Mouse (Mus musculus) intestine, embryonic 15.5 days (tissue): ENCODE data around the gene Pde4d. TPM values are rescaled to one million over a fixed set of nuclear protein-coding genes. Genes with fewer than 3 reads are reported as not detected.

ENCODE experiments used
- ATAC-seq: fragments of 200-750 bp; cut with Nextera tagmentation; 2 replicates; pipeline ENCODE4 v1.8.0; 2017; ENCODE audit warnings: moderate TSS enrichment, moderate library complexity
- H3K27ac ChIP-seq: fragments of 300-500 bp; sonication (generic); 2 replicates; pipeline ENCODE4 v1.5.1; 2015; ENCODE audit warnings: mild to moderate bottlenecking, inconsistent platforms
- H3K27me3 ChIP-seq: fragments of 300-500 bp; sonication (generic); replicated peaks from 2 replicates; pipeline ENCODE4 v1.6.1; 2015; ENCODE audit warnings: inconsistent platforms
- H3K36me3 ChIP-seq: fragments of 300-500 bp; sonication (generic); 2 replicates; pipeline ENCODE4 v1.6.1; 2015; ENCODE audit warnings: inconsistent platforms
- H3K4me1 ChIP-seq: fragments of 300-500 bp; sonication (generic); replicated peaks from 2 replicates; pipeline ENCODE4 v1.6.1; 2015; ENCODE audit warnings: inconsistent platforms
- H3K4me2 ChIP-seq: fragments of 300-500 bp; sonication (generic); replicated peaks from 2 replicates; pipeline ENCODE4 v1.6.1; 2015; ENCODE audit warnings: mild to moderate bottlenecking, inconsistent platforms
- H3K4me3 ChIP-seq: fragments of 300-500 bp; sonication (generic); replicated peaks from 2 replicates; pipeline ENCODE4 v1.5.1; 2015; ENCODE audit warnings: inconsistent platforms
- H3K9ac ChIP-seq: fragments of 300-500 bp; sonication (generic); 2 replicates; pipeline ENCODE4 v1.6.1; 2015; ENCODE audit warnings: inconsistent platforms
- H3K9me3 ChIP-seq: fragments of 300-500 bp; sonication (generic); 2 replicates; pipeline ENCODE4 v1.6.1; 2016; ENCODE audit warnings: inconsistent platforms
- WGBS: fragments of 180-500 bp; shearing (Covaris S2); methylation state at CpG from one replicate; pipeline ENCODE4 v1.1.7; 2015; 5-methylcytosine and 5-hydroxymethylcytosine counted together
- polyA plus RNA-seq: library from polyadenylated mRNA; unstranded; fragments of >200 nt; fragmentation: Nextera tagmentation; extraction: Ambion mirVana; gene quantifications from 2 replicates; pipeline ENCODE4 v1.2.1, GENCODE M21; 2015

Gene Pde4d
- polyA plus RNA-seq, 1 experiment from 2014 or later: 18.5 TPM

DNA sequence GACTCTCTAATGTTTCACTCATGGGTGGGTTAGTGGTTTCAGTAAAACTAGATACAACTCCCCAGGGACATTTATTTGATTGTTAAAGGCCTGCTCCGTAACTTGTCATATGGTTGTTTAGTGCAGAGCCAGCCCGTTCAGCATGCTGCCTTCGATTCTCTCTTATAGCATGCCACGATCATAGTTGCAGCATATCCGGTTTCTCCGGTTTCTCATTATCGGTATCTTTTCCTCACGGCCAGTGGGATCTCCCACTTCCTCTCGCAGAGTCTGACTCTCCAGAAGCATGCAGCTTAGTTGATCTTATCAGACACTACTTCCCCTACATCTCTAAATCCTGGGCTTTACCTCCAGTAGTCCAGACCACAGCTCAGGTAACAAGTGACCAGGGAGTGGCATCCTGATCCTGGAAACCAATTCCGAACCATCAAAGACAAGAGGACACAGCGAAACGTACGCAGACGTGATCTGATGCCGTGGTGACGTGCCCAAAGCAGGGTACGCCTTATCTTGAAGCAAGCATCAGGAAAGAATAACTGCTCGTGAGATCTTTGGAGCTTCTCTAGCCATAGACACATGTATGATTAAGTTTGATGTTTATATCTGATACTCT, 782.2 kb downstream of the Pde4d start:
- no peak; the same call in 1 of the 2 replicates for ATAC-seq
- H3K4me3 ChIP-seq: no peak overlapping the region
- WGBS: 67% methylated on average over 18 of the region's 18 CpGs
- peaks cover 4% of the 10 kb centered on the region; the same call in 1 of the 2 replicates for H3K4me1 ChIP-seq
- H3K9me3 ChIP-seq: no peaks in the 10 kb centered on the region
- no peak overlapping the region for H3K4me2 ChIP-seq
- no peaks in the 10 kb centered on the region for H3K36me3 ChIP-seq
- H3K27me3 ChIP-seq: no peaks in the 10 kb centered on the region
- no peak overlapping the region for H3K9ac ChIP-seq
- no peak overlapping the region for H3K27ac ChIP-seq

DNA sequence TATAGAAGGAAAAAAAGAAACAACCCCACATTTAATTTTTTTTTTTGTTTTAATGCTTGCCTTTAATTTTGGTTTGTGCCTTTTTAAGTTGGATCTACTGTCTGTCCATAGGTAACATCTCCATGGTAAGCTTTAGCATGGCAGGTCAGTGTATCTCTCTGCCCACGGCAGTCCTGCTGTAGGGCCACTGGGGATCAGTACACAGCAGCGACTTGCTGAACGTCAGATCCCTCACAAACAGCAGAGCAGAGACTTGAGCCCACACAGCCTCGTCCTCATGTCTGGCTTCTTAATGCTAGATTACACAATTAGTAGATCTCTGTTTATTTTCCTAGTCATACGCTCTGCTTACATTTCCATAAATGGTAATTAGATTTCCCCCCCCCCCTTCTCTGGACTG, 782.8 kb downstream of the Pde4d start:
- 62% methylated on average over 5 of the region's 5 CpGs for WGBS
- Histone ChIP-seq H3K4me3 (no peak overlapping the region), H3K27me3 (no peaks in the 10 kb centered on the region), H3K9me3 (no peaks in the 10 kb centered on the region), H3K9ac (no peak overlapping the region), H3K4me1 (peaks cover 4% of the 10 kb centered on the region; the same call in 1 of the 2 replicates), H3K27ac (no peak overlapping the region), H3K4me2 (no peak overlapping the region), H3K36me3 (no peaks in the 10 kb centered on the region)
- no peak for ATAC-seq

GRCm38 (mm10) chr13:109233911-109234613, 784.3 kb downstream of the Pde4d start:
- H3K36me3 ChIP-seq: no peaks in the 10 kb centered on the region
- WGBS: 50% methylated on average over 5 of the region's 5 CpGs
- no peak for ATAC-seq
- H3K4me3 ChIP-seq: no peak overlapping the region
- H3K9ac ChIP-seq: no peak overlapping the region
- no peak overlapping the region for H3K27ac ChIP-seq
- H3K9me3 ChIP-seq: no peaks in the 10 kb centered on the region
- H3K4me1 ChIP-seq: peaks cover 4% of the 10 kb centered on the region; the same call in 1 of the 2 replicates
- no peaks in the 10 kb centered on the region for H3K27me3 ChIP-seq
- no peak overlapping the region for H3K4me2 ChIP-seq

GRCm38 (mm10) chr13:109236047-109236446, 786.3 kb downstream of the Pde4d start:
- Histone ChIP-seq H3K4me1 (peaks cover 2% of the 10 kb centered on the region; the same call in 1 of the 2 replicates), H3K27me3 (no peaks in the 10 kb centered on the region), H3K4me2 (no peak overlapping the region), H3K9ac (no peak overlapping the region), H3K4me3 (no peak overlapping the region), H3K27ac (no peak overlapping the region), H3K9me3 (no peaks in the 10 kb centered on the region), H3K36me3 (no peaks in the 10 kb centered on the region)
- 71% methylated on average over 4 of the region's 4 CpGs for WGBS
- ATAC-seq: no peak; the same call in 1 of the 2 replicates

- H3K4me1 ChIP-seq: 0 out of 2 replicates have a peak, but pooled peaks cover 2% of the 10 kb centered on the region
- H3K9ac ChIP-seq: no peak overlapping the region
- H3K36me3 ChIP-seq: no peaks in the 10 kb centered on the region
- no peaks in the 10 kb centered on the region for H3K27me3 ChIP-seq
- no peak for ATAC-seq
- no peak overlapping the region for H3K4me3 ChIP-seq
- H3K27ac ChIP-seq: no peak overlapping the region
- H3K4me2 ChIP-seq: no peak overlapping the region
- H3K9me3 ChIP-seq: no peaks in the 10 kb centered on the region
- 53% methylated on average over 4 of the region's 4 CpGs for WGBS
These were observed 788.9 kb downstream of the Pde4d start for GRCm38 (mm10) chr13:109238670-109239069.

DNA sequence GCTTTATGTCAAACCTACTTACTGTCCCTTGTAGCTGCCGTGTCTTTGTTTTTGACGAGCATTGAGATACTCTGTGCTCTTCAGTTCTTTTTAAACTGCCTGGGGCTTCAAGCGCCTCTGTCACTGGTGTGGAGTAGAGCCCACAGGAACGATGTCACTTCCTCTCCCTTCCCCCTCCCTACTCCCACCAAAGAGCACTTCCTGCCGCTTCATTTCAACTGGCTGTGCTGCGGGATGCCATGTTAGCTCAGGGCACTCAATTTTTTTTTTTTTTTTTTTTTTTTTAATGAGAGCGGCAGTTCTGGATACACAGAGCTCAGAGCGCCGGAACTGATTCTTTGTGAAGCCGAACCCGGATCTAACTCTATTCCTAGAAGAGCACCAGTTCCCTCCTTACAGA, 789.5 kb downstream of the Pde4d start:
- H3K4me2 ChIP-seq: no peak overlapping the region
- no peak overlapping the region for H3K9ac ChIP-seq
- H3K27me3 ChIP-seq: no peaks in the 10 kb centered on the region
- H3K36me3 ChIP-seq: no peaks in the 10 kb centered on the region
- H3K9me3 ChIP-seq: no peaks in the 10 kb centered on the region
- no peak overlapping the region for H3K4me3 ChIP-seq
- 0 out of 2 replicates have a peak overlapping the region, but pooled peaks have one; percentile 17 for H3K27ac ChIP-seq
- ATAC-seq: no peak
- WGBS: 69% methylated on average over 11 of the region's 11 CpGs
- H3K4me1 ChIP-seq: 0 out of 2 replicates have a peak, but pooled peaks cover 2% of the 10 kb centered on the region

DNA sequence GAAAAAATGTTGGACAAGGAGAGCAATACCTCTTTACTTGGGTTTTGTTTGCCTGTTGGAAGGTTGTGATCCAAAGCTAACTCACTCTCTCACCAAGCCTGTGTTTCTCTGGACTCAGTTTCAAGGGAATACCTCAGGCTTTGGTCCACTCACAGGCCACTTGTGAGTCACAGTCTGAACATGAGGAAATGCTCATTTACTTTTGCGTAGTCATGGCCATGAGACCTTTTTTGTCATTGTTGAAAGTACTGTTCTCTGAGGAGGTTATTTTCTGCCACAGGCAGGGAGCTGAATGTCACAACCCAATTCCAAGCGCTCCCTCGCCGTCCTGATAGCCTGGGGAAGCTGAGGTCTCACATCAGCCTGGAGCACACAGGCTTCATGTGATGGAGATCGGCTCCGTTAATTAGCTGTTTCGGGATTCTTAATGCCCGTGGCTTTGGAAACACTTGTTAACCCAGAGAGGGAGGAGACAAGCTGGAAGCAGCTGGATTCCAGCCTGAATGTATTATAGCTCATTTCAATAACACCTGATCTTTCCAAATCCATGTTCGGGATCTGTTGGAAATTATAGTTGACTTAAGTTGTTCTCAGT, 792.8 kb downstream of the Pde4d start:
- no peak overlapping the region for H3K4me3 ChIP-seq
- WGBS: 84% methylated on average over 9 of the region's 9 CpGs

GRCm38 (mm10) chr13:109243160-109243559, 793.4 kb downstream of the Pde4d start:
- H3K27me3 ChIP-seq: no peaks in the 10 kb centered on the region
- H3K4me1 ChIP-seq: no peaks in the 10 kb centered on the region
- ATAC-seq: no peak
- H3K9ac ChIP-seq: no peak overlapping the region
- H3K4me2 ChIP-seq: no peak overlapping the region
- H3K9me3 ChIP-seq: no peaks in the 10 kb centered on the region
- H3K27ac ChIP-seq: no peak overlapping the region
- H3K4me3 ChIP-seq: no peak overlapping the region
- H3K36me3 ChIP-seq: no peaks in the 10 kb centered on the region
- WGBS: 80% methylated on average over 3 of the region's 3 CpGs

More for the DNA sequence above, 792.8 kb downstream of the Pde4d start:
- H3K4me1 ChIP-seq: no peaks in the 10 kb centered on the region
- no peaks in the 10 kb centered on the region for H3K27me3 ChIP-seq
- H3K9me3 ChIP-seq: no peaks in the 10 kb centered on the region
- no peak overlapping the region for H3K27ac ChIP-seq
- no peak overlapping the region for H3K9ac ChIP-seq
- no peak overlapping the region for H3K4me2 ChIP-seq
- no peaks in the 10 kb centered on the region for H3K36me3 ChIP-seq
- no peak for ATAC-seq

GRCm38 (mm10) chr13:109247061-109247460, 797.3 kb downstream of the Pde4d start:
- H3K36me3 ChIP-seq: no peaks in the 10 kb centered on the region
- H3K4me2 ChIP-seq: no peak overlapping the region
- H3K27me3 ChIP-seq: no peaks in the 10 kb centered on the region
- H3K4me3 ChIP-seq: no peak overlapping the region
- H3K9ac ChIP-seq: no peak overlapping the region
- H3K27ac ChIP-seq: no peak overlapping the region
- ATAC-seq: no peak
- no peaks in the 10 kb centered on the region for H3K9me3 ChIP-seq
- WGBS: 68% methylated on average over 4 of the region's 4 CpGs
- H3K4me1 ChIP-seq: no peaks in the 10 kb centered on the region

DNA sequence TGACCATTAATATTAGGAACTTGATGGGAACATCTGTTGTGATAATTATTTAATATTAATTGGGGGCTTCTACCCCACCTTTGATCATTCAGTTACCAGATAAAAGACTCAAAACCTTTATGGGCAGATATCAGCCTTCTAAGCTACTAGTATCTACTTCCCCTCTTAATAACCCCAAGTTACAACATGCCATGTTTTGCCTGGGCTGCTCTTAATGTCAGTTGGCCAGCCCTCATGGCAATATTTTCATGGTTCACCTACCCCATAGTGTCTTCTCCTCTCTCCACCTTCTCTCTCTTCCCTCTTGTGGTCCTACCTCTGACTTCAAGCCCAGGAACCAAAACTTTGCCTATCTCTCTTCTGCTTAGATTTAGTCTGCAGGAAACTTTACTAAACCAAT, 799.6 kb downstream of the Pde4d start:
- H3K9ac ChIP-seq: no peak overlapping the region
- no peaks in the 10 kb centered on the region for H3K9me3 ChIP-seq
- no peak for ATAC-seq
- H3K4me3 ChIP-seq: no peak overlapping the region
- no peak overlapping the region for H3K27ac ChIP-seq
- H3K4me1 ChIP-seq: no peaks in the 10 kb centered on the region
- no peak overlapping the region for H3K4me2 ChIP-seq
- no peaks in the 10 kb centered on the region for H3K36me3 ChIP-seq
- no peaks in the 10 kb centered on the region for H3K27me3 ChIP-seq

DNA sequence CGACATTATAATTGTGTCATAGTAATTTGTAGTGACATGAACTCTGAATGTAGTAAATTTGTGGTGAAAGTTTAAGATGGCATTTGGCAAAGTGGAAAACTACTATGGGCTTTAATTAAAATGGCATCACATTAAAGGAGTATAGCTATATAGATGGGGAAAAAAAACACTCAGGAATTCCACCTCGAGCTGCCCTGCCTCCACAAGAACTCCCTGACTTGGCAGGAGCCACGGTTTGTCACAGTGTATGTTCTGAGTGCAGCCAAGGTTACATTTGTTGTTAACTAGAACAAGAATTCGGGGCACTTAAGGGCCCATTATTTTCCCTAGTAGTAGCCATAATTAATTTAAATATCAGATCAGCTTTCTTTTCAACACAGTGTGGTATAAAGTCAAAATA, 805.9 kb downstream of the Pde4d start:
- H3K36me3 ChIP-seq: no peaks in the 10 kb centered on the region
- no peak overlapping the region for H3K9ac ChIP-seq
- no peak for ATAC-seq
- H3K27me3 ChIP-seq: no peaks in the 10 kb centered on the region
- H3K27ac ChIP-seq: no peak overlapping the region
- no peak overlapping the region for H3K4me3 ChIP-seq
- no peak overlapping the region for H3K4me2 ChIP-seq
- no peaks in the 10 kb centered on the region for H3K4me1 ChIP-seq
- WGBS: 68% methylated on average over 4 of the region's 4 CpGs
- H3K9me3 ChIP-seq: no peaks in the 10 kb centered on the region

DNA sequence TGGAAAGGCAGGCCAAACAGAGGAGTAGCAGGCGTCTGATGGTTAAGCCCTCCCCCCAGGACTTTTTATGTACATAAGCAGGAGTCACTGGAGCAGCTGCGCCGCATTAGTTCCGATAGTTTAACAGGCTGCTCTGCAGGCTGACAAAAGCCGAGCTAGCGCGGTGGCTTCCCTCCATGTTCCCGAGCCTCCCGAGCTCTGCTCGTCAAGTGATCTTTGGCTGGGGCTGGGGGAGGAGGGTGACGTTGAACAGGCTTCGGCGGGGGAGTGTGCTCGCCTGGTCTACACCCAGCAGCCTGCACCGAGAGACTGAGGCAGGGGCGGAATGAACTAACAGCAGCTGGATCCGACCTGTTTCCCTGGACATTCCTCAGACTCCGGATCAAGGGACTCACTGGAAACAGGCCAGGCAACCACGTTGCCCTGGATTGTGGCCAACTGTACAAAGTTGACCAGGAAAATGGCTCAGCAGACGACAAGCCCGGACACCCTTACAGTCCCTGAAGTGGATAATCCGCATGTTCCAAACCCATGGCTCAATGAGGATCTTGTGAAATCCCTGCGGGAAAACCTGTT, 810.6 kb downstream of the Pde4d start:
- under 1% methylated on average over 23 of the region's 23 CpGs for WGBS
- Histone ChIP-seq H3K4me3 (peak overlapping the region; percentile 51), H3K4me1 (no peaks in the 10 kb centered on the region), H3K27ac (peak overlapping the region; percentile 86), H3K9me3 (no peaks in the 10 kb centered on the region), H3K9ac (peak overlapping the region; percentile 56), H3K4me2 (peak overlapping the region; percentile 87), H3K27me3 (no peaks in the 10 kb centered on the region), H3K36me3 (no peaks in the 10 kb centered on the region)
- peak; percentile 93 for ATAC-seq
